Mouse (Mus musculus) cerebellum, adult 9-11 months (tissue): ENCODE data around the gene Trpc3.
"Not testable (repeated sequence)": the region's sequence is repeated elsewhere in the genome, so short reads cannot be mapped to it uniquely, and the experiment has no call there.

Experiments used
- DNase-seq: peaks from one replicate; pipeline ENCODE4 v3.0.0; 2022

Gene Trpc3

GRCm38 (mm10) chr3:36689392-36690291 is at the start of gene Trpc3:
TSS of gene Trpc3 (minus strand) at chr3:36690167.
- DNase-seq = peak; percentile 24

- no peak for DNase-seq
These were observed 48.1 kb upstream of the Trpc3 start for GRCm38 (mm10) chr3:36738071-36738470.

- DNase-seq = no peak
These were observed 43.1 kb upstream of the Trpc3 start for GRCm38 (mm10) chr3:36733075-36733474.

- DNase-seq = no peak
These were observed 36.6 kb upstream of the Trpc3 start for GRCm38 (mm10) chr3:36726545-36726944.

GRCm38 (mm10) chr3:36721850-36722249 is 31.9 kb upstream of the Trpc3 start:
- DNase-seq = no peak

GRCm38 (mm10) chr3:36709521-36709920 is 19.6 kb upstream of the Trpc3 start:
- DNase-seq = no peak

GRCm38 (mm10) chr3:36690292-36690650 is 304 bp upstream of the Trpc3 start:
- no peak for DNase-seq

GRCm38 (mm10) chr3:36688874-36689273 is 1.1 kb downstream of the Trpc3 start:
- DNase-seq = peak; percentile 43

GRCm38 (mm10) chr3:36675822-36676221 is 14.1 kb downstream of the Trpc3 start:
- no peak for DNase-seq

GRCm38 (mm10) chr3:36667814-36668213 is 22.2 kb downstream of the Trpc3 start:
- no peak for DNase-seq

- not testable (repeated sequence) for DNase-seq
These were observed 44.8 kb downstream of the Trpc3 start for GRCm38 (mm10) chr3:36645245-36645559.

GRCm38 (mm10) chr3:36644554-36645244 is 45.3 kb downstream of the Trpc3 start:
- no peak for DNase-seq

GRCm38 (mm10) chr3:36643354-36643753 is 46.6 kb downstream of the Trpc3 start:
- no peak for DNase-seq

- no peak for DNase-seq
These were observed 47.2 kb downstream of the Trpc3 start for GRCm38 (mm10) chr3:36642736-36643135.

GRCm38 (mm10) chr3:36640787-36641186 is 49.2 kb downstream of the Trpc3 start:
- no peak for DNase-seq

GRCm38 (mm10) chr3:36635449-36635848 is 54.5 kb downstream of the Trpc3 start:
- peak; percentile 8 for DNase-seq

- DNase-seq = no peak
These were observed 63.2 kb downstream of the Trpc3 start for GRCm38 (mm10) chr3:36626803-36627202.

GRCm38 (mm10) chr3:36618181-36618580 is 71.8 kb downstream of the Trpc3 start:
- DNase-seq = no peak

GRCm38 (mm10) chr3:36613908-36614255 is 76.1 kb downstream of the Trpc3 start:
- DNase-seq = peak; percentile 52

GRCm38 (mm10) chr3:36613202-36613907 is 76.6 kb downstream of the Trpc3 start, which contains the start of gene Bbs7:
TSS of gene Bbs7 (minus strand) at chr3:36613477.
- peak; percentile 93 for DNase-seq

GRCm38 (mm10) chr3:36612687-36613086 is 77.3 kb downstream of the Trpc3 start:
- DNase-seq = no peak

GRCm38 (mm10) chr3:36605894-36606783 is 83.8 kb downstream of the Trpc3 start:
- no peak for DNase-seq

GRCm38 (mm10) chr3:36599773-36600172 is 90.2 kb downstream of the Trpc3 start:
- not testable (repeated sequence) for DNase-seq
